In genomic region chr17:65656731-65657130, GRCm38 (mm10) we compare ENCODE assay signal across 21 mouse cellular contexts. TPM values are rescaled to one million over a fixed set of nuclear protein-coding genes. Genes with fewer than 3 reads are reported as not detected.
"Had no signal": no experiment of that assay in that cellular context is flagged by ENCODE, and none has a peak within 500 bp of the region (broad histone marks: within the 10 kb centered on the region; RNA-seq: fewer than 3 reads in every experiment).

No protein-coding gene starts in this region.

- H3K9ac ChIP-seq: limb, embryonic 15.5 days; midbrain, embryonic 12.5 days; neural tube, embryonic 13.5 days; stomach, embryonic 15.5 days had no signal

- DNase-seq: kidney, adult 18-20 months; kidney, postnatal 10 days; lung, adult 2 months; lung, postnatal 14 days; right cerebral cortex, postnatal 14 days; thymus, adult 18-20 months; thymus, postnatal 14 days had no signal

- ATAC-seq: inflammation-experienced regulatory T-cells, adult 6 months; midbrain, embryonic 16.5 days had no signal

- H3K27me3 ChIP-seq: limb, embryonic 15.5 days; midbrain, embryonic 12.5 days; neural tube, embryonic 13.5 days; stomach, embryonic 15.5 days had no signal

- H3K9me3 ChIP-seq: limb, embryonic 15.5 days; megakaryocyte, embryonic 14.5 days; midbrain, embryonic 12.5 days; neural tube, embryonic 13.5 days; stomach, embryonic 15.5 days had no signal

- H3K27ac ChIP-seq: limb, embryonic 15.5 days; macrophage; midbrain, embryonic 12.5 days; neural tube, embryonic 13.5 days; stomach, embryonic 15.5 days had no signal

- H3K4me2 ChIP-seq: limb, embryonic 15.5 days; midbrain, embryonic 12.5 days; neural tube, embryonic 13.5 days; stomach, embryonic 15.5 days had no signal

- H3K36me3 ChIP-seq: stomach, embryonic 15.5 days had no signal

- H3K4me3 ChIP-seq: limb, embryonic 15.5 days; megakaryocyte, embryonic 14.5 days; midbrain, embryonic 12.5 days; neural tube, embryonic 13.5 days; stomach, embryonic 15.5 days had no signal

- H3K4me1 ChIP-seq: limb, embryonic 15.5 days; midbrain, embryonic 12.5 days; neural tube, embryonic 13.5 days; stomach, embryonic 15.5 days had no signal

RNA-seq across cellular contexts. Expression of gene Txndc2, which starts 14.8 kb away (rescaled TPM):
- total RNA-seq: layer of hippocampus, postnatal 25 days; left cerebral cortex, postnatal 25 days had no signal
- polyA plus RNA-seq: inflammation-experienced regulatory T-cells, adult 6 months; kidney, embryonic 14.5 days; large intestine, adult 2 months; limb, embryonic 11.5 days; midbrain, embryonic 16.5 days; neural tube, embryonic 13.5 days; spleen, adult 2 months; stomach, embryonic 15.5 days had no signal
